Mouse (Mus musculus) CH12.LX (cell line): ENCODE measurements around the gene Slc25a44. TPM values are rescaled to one million over a fixed set of nuclear protein-coding genes. Genes with fewer than 3 reads are reported as not detected.

ENCODE experiments used
- DNase-seq: peaks from one replicate; pipeline ENCODE4 v3.0.0-alpha.2; 2013; ENCODE audit errors: extremely low read depth
- H3K27ac ChIP-seq: 2 replicates; pipeline ENCODE4 v1.5.1; 2012; ENCODE audit warnings: low read depth, mild to moderate bottlenecking, control low read depth, moderate library complexity; ENCODE audit not compliant: insufficient read depth
- H3K27me3 ChIP-seq: replicated peaks from 2 replicates; pipeline ENCODE3; 2012; ENCODE audit warnings: inconsistent platforms
- H3K36me3 ChIP-seq, 2 experiments: replicated peaks in 1 of 2; 2 replicates each; pipeline versions ENCODE3 to v1.6.1; 2012; ENCODE audit warnings: inconsistent platforms in 1 of 2, low read length in 1 of 2, mild to moderate bottlenecking in 1 of 2, mixed read lengths in 1 of 2, moderate library complexity in 1 of 2; ENCODE audit not compliant: control insufficient read depth in 1 of 2, insufficient read depth in 1 of 2
- H3K4me1 ChIP-seq, 2 experiments: 2 replicates each; pipeline ENCODE4 v1.6.1; 2012; ENCODE audit warnings: inconsistent platforms in 1 of 2, moderate library complexity in 1 of 2; ENCODE audit not compliant: insufficient read depth in 2 of 2, control insufficient read depth in 1 of 2
- H3K4me2 ChIP-seq: 2 replicates; pipeline ENCODE4 v1.6.1; 2012; ENCODE audit warnings: low read depth, mild to moderate bottlenecking, control low read depth; ENCODE audit not compliant: poor library complexity, insufficient read depth, severe bottlenecking
- H3K4me3 ChIP-seq, 3 experiments: fragments of 150-350 bp in 1 of 3; sonication (generic) in 1 of 3; replicated peaks in 1 of 3; 2 replicates each; pipeline versions ENCODE3 to v1.5.1; 2011 to 2012; ENCODE audit warnings: low read depth in 2 of 3, low read length in 2 of 3, mild to moderate bottlenecking in 2 of 3, moderate library complexity in 2 of 3, control low read depth in 1 of 3, improper control_type of control experiment in 1 of 3, inconsistent platforms in 1 of 3, mixed read lengths in 1 of 3; ENCODE audit not compliant: poor library complexity in 1 of 3
- H3K79me2 ChIP-seq: replicated peaks from 2 replicates; pipeline ENCODE4 v1.6.1; 2012; ENCODE audit warnings: mild to moderate bottlenecking, moderate library complexity; ENCODE audit not compliant: control insufficient read depth, poor library complexity, insufficient read depth, severe bottlenecking; ENCODE audit errors: extremely low read depth
- H3K9ac ChIP-seq: 2 replicates; pipeline ENCODE4 v1.6.1; 2012; ENCODE audit warnings: low read depth, mild to moderate bottlenecking, control low read depth, moderate library complexity; ENCODE audit not compliant: insufficient read depth
- H3K9me3 ChIP-seq: replicated peaks from 2 replicates; pipeline ENCODE3; 2012; ENCODE audit warnings: low read length, inconsistent platforms, mixed read lengths
- BHLHE40 ChIP-seq: IDR thresholded peaks from 2 replicates; pipeline ENCODE4 v1.6.1; 2011; ENCODE audit warnings: mild to moderate bottlenecking, low read depth, low read length, improper control_type of control experiment
- CHD1 ChIP-seq: IDR thresholded peaks from 2 replicates; pipeline ENCODE4 v1.6.1; 2012; ENCODE audit warnings: low read depth, low read length, improper control_type of control experiment, inconsistent platforms
- CHD2 ChIP-seq: IDR thresholded peaks from 2 replicates; pipeline ENCODE4 v1.6.1; 2011; ENCODE audit warnings: low read length, improper control_type of control experiment
- CTCF ChIP-seq, 2 experiments: IDR thresholded peaks in 1 of 2; conservative IDR thresholded peaks in 1 of 2; 2 replicates each; pipeline ENCODE4 v1.5.1; 2011 to 2012; ENCODE audit warnings: low read depth in 2 of 2, low read length in 2 of 2, improper control_type of control experiment in 1 of 2, inconsistent platforms in 1 of 2, mild to moderate bottlenecking in 1 of 2, moderate library complexity in 1 of 2
- ELF1 ChIP-seq: IDR thresholded peaks from 2 replicates; pipeline ENCODE4 v1.6.1; 2014; ENCODE audit warnings: low read depth, mild to moderate bottlenecking, inconsistent platforms, low read length, improper control_type of control experiment
- EP300 ChIP-seq: IDR thresholded peaks from 2 replicates; pipeline ENCODE4 v1.6.1; 2011; ENCODE audit warnings: low read length, improper control_type of control experiment
- ETS1 ChIP-seq: conservative IDR thresholded peaks from 2 replicates; pipeline ENCODE4 v1.6.1; 2012; ENCODE audit warnings: low read depth, mild to moderate bottlenecking, inconsistent platforms, low read length, improper control_type of control experiment, moderate library complexity
- GABPA ChIP-seq: IDR thresholded peaks from 2 replicates; pipeline ENCODE4 v1.6.1; 2012; ENCODE audit warnings: low read depth, low read length, improper control_type of control experiment, inconsistent platforms; ENCODE audit not compliant: insufficient replicate concordance
- JUN ChIP-seq: IDR thresholded peaks from 2 replicates; pipeline ENCODE4 v1.6.1; 2011; ENCODE audit warnings: low read depth, mild to moderate bottlenecking, low read length, improper control_type of control experiment, moderate library complexity; ENCODE audit not compliant: insufficient read depth
- JUND ChIP-seq: conservative IDR thresholded peaks from 2 replicates; pipeline ENCODE4 v1.6.1; 2011; ENCODE audit warnings: low read depth, low read length, improper control_type of control experiment
- MXI1 ChIP-seq: IDR thresholded peaks from 2 replicates; pipeline ENCODE4 v1.6.1; 2011; ENCODE audit warnings: mild to moderate bottlenecking, low read depth, low read length, improper control_type of control experiment
- NELFE ChIP-seq: IDR thresholded peaks from 2 replicates; pipeline ENCODE4 v1.6.1; 2011; ENCODE audit warnings: low read depth, low read length, improper control_type of control experiment
- NRF1 ChIP-seq: IDR thresholded peaks from 2 replicates; pipeline ENCODE4 v1.6.1; 2014; ENCODE audit warnings: low read depth, mild to moderate bottlenecking, inconsistent platforms, low read length, improper control_type of control experiment, moderate library complexity
- RAD21 ChIP-seq: IDR thresholded peaks from 2 replicates; pipeline ENCODE4 v1.6.1; 2011; ENCODE audit warnings: low read depth, mild to moderate bottlenecking, low read length, improper control_type of control experiment, moderate library complexity
- SMC3 ChIP-seq: IDR thresholded peaks from 2 replicates; pipeline ENCODE4 v1.6.1; 2011; ENCODE audit warnings: low read depth, low read length, improper control_type of control experiment
- TCF12 ChIP-seq: IDR thresholded peaks from 2 replicates; pipeline ENCODE4 v1.6.1; 2014; ENCODE audit warnings: low read depth, mild to moderate bottlenecking, inconsistent platforms, low read length, improper control_type of control experiment
- UBTF ChIP-seq: IDR thresholded peaks from 2 replicates; pipeline ENCODE4 v1.6.1; 2012; ENCODE audit warnings: low read depth, mild to moderate bottlenecking, inconsistent platforms, low read length, improper control_type of control experiment, moderate library complexity
- USF2 ChIP-seq: conservative IDR thresholded peaks from 2 replicates; pipeline ENCODE4 v1.6.1; 2011; ENCODE audit warnings: low read depth, low read length, improper control_type of control experiment
- ZC3H11A ChIP-seq: IDR thresholded peaks from 2 replicates; pipeline ENCODE4 v1.6.1; 2012; ENCODE audit warnings: low read depth, mild to moderate bottlenecking, inconsistent platforms, low read length, improper control_type of control experiment
- ZMIZ1 ChIP-seq: IDR thresholded peaks from 2 replicates; pipeline ENCODE4 v1.6.1; 2012; ENCODE audit warnings: low read depth, mild to moderate bottlenecking, inconsistent platforms, low read length, improper control_type of control experiment
- dilution Hi-C: fragments of 300-500 bp; cut with MboI; formaldehyde crosslinking; loops from 2 replicates; pipeline ENCODE4 v1.14.3; 2020; ENCODE audit warnings: low sequenced_read_pairs; ENCODE audit not compliant: extremely low pct_unique_long_range_greater_than_20kb, extremely low pct_ligation_motif_present
- in situ Hi-C: fragments of 300-500 bp; cut with MboI; formaldehyde crosslinking; loops from 3 replicates; pipeline ENCODE4 v1.14.3; 2019; ENCODE audit warnings: low sequenced_read_pairs, low pct_ligation_motif_present, low pct_unique_long_range_greater_than_20kb, mixed read lengths
- polyA plus RNA-seq: library from polyadenylated mRNA; unstranded; fragments of >175 nt; gene quantifications from 2 replicates; pipeline ENCODE4 v1.2.1, GENCODE M21; 2012; ENCODE audit warnings: low read depth; ENCODE audit not compliant: insufficient read length
- total RNA-seq, 2 experiments: library from RNA; depleted of rRNA; stranded (reverse); fragments of 300-350 nt in 1 of 2; fragments of >200 nt in 1 of 2; gene quantifications; 2 replicates each; pipeline ENCODE4 v1.2.3; 2012 to 2014

The Slc25a44 gene
- total and polyA plus RNA-seq, 3 experiments, result 8.9 to 17.5 (median 13.2) TPM

- TF ChIP-seq JUN (no peak), USF2 (peak; percentile 89), ZC3H11A (no peak)
Measured at GRCm38 (mm10) chr3:88409741-88410644, 14.9 kb downstream of the Slc25a44 start, which contains the start of gene Pmf1 (continued).

- no peaks in the 10 kb centered on the region for H3K27me3 ChIP-seq
- H3K27ac ChIP-seq, result no peak overlapping the region
- peaks cover 8 to 42% of the 10 kb centered on the region in 2 experiments for H3K4me1 ChIP-seq
- H3K4me2 ChIP-seq, result peak overlapping the region; percentile 45
- dilution Hi-C loops, result no loop called here
- TF ChIP-seq CTCF (conservative IDR thresholded peaks at IDR 0.05 in 1 of 2, IDR thresholded peaks at IDR 0.05 in 1 of 2; ENCODE audit: low read depth in 2 of 2, low read length in 2 of 2) (no peak), EP300 (no peak), GABPA (no peak), NELFE (no peak), TCF12 (no peak), ETS1 (no peak), ELF1 (no peak), SMC3 (no peak), JUND (no peak), CHD1 (no peak), BHLHE40 (no peak), NRF1 (no peak), UBTF (no peak), USF2 (no peak), CHD2 (no peak), RAD21 (no peak), MXI1 (no peak), ZMIZ1 (no peak)
- no peak for DNase-seq
- peaks cover 22% of the 10 kb centered on the region; the same call in 1 of the 2 replicates for H3K79me2 ChIP-seq
- H3K9me3 ChIP-seq, result no peaks in the 10 kb centered on the region
- H3K9ac ChIP-seq, result peak overlapping the region; percentile 65
- H3K36me3 ChIP-seq, result peaks cover 17 to 54% of the 10 kb centered on the region in 2 experiments
- peak overlapping the region; percentile 60 to 92 (median 77) for H3K4me3 ChIP-seq
- in situ Hi-C loops, result loop anchor here (5.0 kb wide), 2 partner anchors 53 to 113 kb away; partner anchors contain the start of gene Sema4a
Measured at GRCm38 (mm10) chr3:88408953-88409352, 16.0 kb downstream of the Slc25a44 start.
